Mouse (Mus musculus): ENCODE measurements at regions not wholly inside any gene's neighbourhood (a gene's known extent, or its start where the extent isn't known, plus 50 kb on each side); places are given as distances from the start of the nearest gene placed in this dataset.

DNA sequence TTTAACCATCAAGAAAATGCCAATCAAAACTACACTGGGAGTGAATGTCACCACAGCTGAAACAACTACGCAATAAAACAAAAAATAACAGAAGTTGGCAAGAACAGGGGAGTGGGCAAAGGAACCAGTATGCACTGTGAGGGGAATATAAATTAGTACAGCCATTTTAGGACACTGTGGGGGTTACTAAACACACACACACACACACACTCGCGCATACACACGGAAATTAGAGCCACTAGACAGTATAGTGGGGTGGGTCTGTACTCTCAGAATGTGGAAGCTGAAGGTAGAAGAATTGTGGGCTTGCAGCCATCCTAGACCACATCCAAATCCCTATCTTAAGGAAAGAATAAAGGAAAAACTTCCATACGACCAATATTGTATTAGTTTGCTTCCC lies 87.4 kb downstream of the Erv3 start:
- TF ChIP-seq CTCF (IDR thresholded peaks at IDR 0.05; ENCODE audit: control insufficient read depth, insufficient read depth, low read length) (no peak), POLR2A (IDR thresholded peaks at IDR 0.05; ENCODE audit: borderline replicate concordance, control insufficient read depth, low read depth, low read length) (no peak)
